Mouse (Mus musculus) midbrain, postnatal 0 days (tissue): Measurements from ENCODE around the gene Adgrl3. TPM values are rescaled to one million over a fixed set of nuclear protein-coding genes. Genes with fewer than 3 reads are reported as not detected.
A peak's percentile ranks its signal among the peaks of the same experiment; 100 is the strongest.

ENCODE experiments used
- ATAC-seq: fragments of 200-750 bp; cut with Nextera tagmentation; 2 replicates; pipeline ENCODE4 v1.8.0; 2017; ENCODE audit warnings: moderate number of reproducible peaks, mild to moderate bottlenecking, moderate TSS enrichment, moderate library complexity; ENCODE audit not compliant: low FRiP score
- DNase-seq: peaks from one replicate; pipeline ENCODE4 v3.0.0-alpha.2; 2015; ENCODE audit warnings: low spot score
- H3K27ac ChIP-seq: fragments of 300-500 bp; sonication (generic); 2 replicates; pipeline ENCODE4 v1.5.1; 2014; ENCODE audit warnings: low read depth, mild to moderate bottlenecking, low read length, mixed read lengths
- H3K27me3 ChIP-seq: fragments of 300-500 bp; sonication (generic); 2 replicates; pipeline ENCODE4 v1.6.1; 2014; ENCODE audit warnings: low read length, control low read depth, mixed read lengths; ENCODE audit not compliant: insufficient read depth
- H3K36me3 ChIP-seq: fragments of 300-500 bp; sonication (generic); 2 replicates; pipeline ENCODE4 v1.6.1; 2014; ENCODE audit warnings: low read length, control low read depth, mixed read lengths; ENCODE audit not compliant: insufficient read depth
- H3K4me1 ChIP-seq: fragments of 300-500 bp; sonication (generic); 2 replicates; pipeline ENCODE4 v1.6.1; 2014; ENCODE audit warnings: mild to moderate bottlenecking, control low read depth, antibody characterized with exemption, low read length, mixed read lengths; ENCODE audit not compliant: insufficient read depth
- H3K4me2 ChIP-seq: fragments of 300-500 bp; sonication (generic); 2 replicates; pipeline ENCODE4 v1.6.1; 2014; ENCODE audit warnings: low read depth, mild to moderate bottlenecking, low read length, mixed read lengths; ENCODE audit not compliant: poor library complexity, severe bottlenecking
- H3K4me3 ChIP-seq: fragments of 300-500 bp; sonication (generic); 2 replicates; pipeline ENCODE4 v1.5.1; 2014; ENCODE audit warnings: low read depth, mild to moderate bottlenecking, low read length, moderate library complexity
- H3K9ac ChIP-seq: fragments of 300-500 bp; sonication (generic); replicated peaks from 2 replicates; pipeline ENCODE4 v1.6.1; 2014; ENCODE audit warnings: mild to moderate bottlenecking, low read length, moderate library complexity, mixed read lengths; ENCODE audit not compliant: poor library complexity, severe bottlenecking
- H3K9me3 ChIP-seq: fragments of 300-500 bp; sonication (generic); 2 replicates; pipeline ENCODE4 v1.6.1; 2016; ENCODE audit warnings: low read length, control low read depth
- CTCF ChIP-seq: IDR thresholded peaks from 2 replicates; pipeline ENCODE4 v1.5.1; 2016; ENCODE audit warnings: antibody characterized with exemption, mild to moderate bottlenecking
- WGBS: fragments of 180-500 bp; shearing (Covaris S2); extraction: QIAGEN DNeasy Blood & Tissue Kit; methylation state at CpG from one replicate; pipeline ENCODE4 v1.1.7; 2014; 5-methylcytosine and 5-hydroxymethylcytosine counted together
- polyA plus RNA-seq: library from polyadenylated mRNA; unstranded; fragments of >200 nt; fragmentation: Nextera tagmentation; extraction: Ambion mirVana; gene quantifications from 2 replicates; pipeline ENCODE4 v1.2.1, GENCODE M21; 2015
- total RNA-seq: library from RNA; depleted of rRNA; stranded (reverse); fragments of >200 nt; gene quantifications from 2 replicates; pipeline ENCODE4 v1.2.3, GENCODE M21; 2014

Adgrl3 gene
- total and polyA plus RNA-seq, 2 experiments from 2014 or later, result 57.2 to 338 TPM

- DNase-seq, result no peak
- no peak for TF ChIP-seq CTCF
- no peak overlapping the region for H3K27ac ChIP-seq
- H3K9ac ChIP-seq, result no peak overlapping the region
- no peak for ATAC-seq
- no peaks in the 10 kb centered on the region for H3K27me3 ChIP-seq
- no peaks in the 10 kb centered on the region for H3K36me3 ChIP-seq
- H3K4me3 ChIP-seq, result no peak overlapping the region
- H3K4me2 ChIP-seq, result no peak overlapping the region
- no peaks in the 10 kb centered on the region for H3K4me1 ChIP-seq
- 58% methylated on average over 4 of the region's 4 CpGs for WGBS
- no peaks in the 10 kb centered on the region for H3K9me3 ChIP-seq
These were observed 104.5 kb downstream of the Adgrl3 start for GRCm38 (mm10) chr5:81124483-81124882.

DNA sequence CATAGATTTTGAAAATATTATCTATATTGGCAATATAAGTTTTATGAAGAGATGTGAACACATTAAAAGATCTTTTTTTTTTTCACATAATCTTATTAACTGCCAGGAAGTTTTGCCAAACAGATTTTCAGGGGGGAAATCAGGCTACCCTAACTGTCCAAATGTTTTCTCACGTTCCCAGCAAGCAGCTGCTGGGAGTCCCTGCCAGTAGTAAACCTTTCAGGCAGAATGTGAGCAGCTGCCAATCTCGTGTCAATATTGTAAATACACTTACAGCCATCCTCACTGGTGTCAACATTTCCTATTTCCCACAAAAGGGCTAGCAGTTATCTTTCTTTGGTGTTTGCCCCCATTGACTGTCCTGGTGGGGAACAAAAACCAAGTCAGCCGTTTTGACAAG, 107.7 kb downstream of the Adgrl3 start:
- Histone ChIP-seq H3K36me3 (no peaks in the 10 kb centered on the region), H3K9ac (no peak overlapping the region), H3K4me1 (no peaks in the 10 kb centered on the region), H3K27ac (no peak overlapping the region), H3K27me3 (no peaks in the 10 kb centered on the region), H3K4me3 (no peak overlapping the region), H3K9me3 (no peaks in the 10 kb centered on the region), H3K4me2 (no peak overlapping the region)
- no peak for TF ChIP-seq CTCF
- 41% methylated on average over 3 of the region's 3 CpGs for WGBS
- no peak for DNase-seq
- no peak for ATAC-seq

DNA sequence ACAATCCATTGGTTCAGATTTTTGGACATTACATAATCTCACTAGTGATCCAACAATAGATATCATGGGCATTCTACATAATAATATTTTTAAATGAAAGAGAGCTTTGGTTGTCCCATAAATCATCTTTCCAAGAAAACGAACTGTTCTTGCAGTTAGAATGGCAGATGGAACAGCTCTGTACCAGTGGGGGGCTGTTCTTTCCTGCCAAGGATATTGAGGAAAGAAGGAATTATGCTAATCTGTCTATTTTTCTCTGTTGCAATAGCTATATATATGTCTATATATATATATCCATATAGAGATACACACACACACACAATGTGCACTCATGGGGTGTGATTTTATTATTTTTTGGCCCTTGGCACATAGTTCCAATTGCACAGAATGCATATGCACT, 116.5 kb downstream of the Adgrl3 start:
- no peak overlapping the region for H3K4me2 ChIP-seq
- ATAC-seq, result no peak
- no peak overlapping the region for H3K4me3 ChIP-seq
- TF ChIP-seq CTCF, result no peak
- H3K36me3 ChIP-seq, result no peaks in the 10 kb centered on the region
- no peaks in the 10 kb centered on the region for H3K4me1 ChIP-seq
- H3K9me3 ChIP-seq, result no peaks in the 10 kb centered on the region
- no peaks in the 10 kb centered on the region for H3K27me3 ChIP-seq
- H3K9ac ChIP-seq, result no peak overlapping the region
- DNase-seq, result peak; percentile 34
- 60% methylated on average over 1 of the region's 1 CpGs for WGBS
- no peak overlapping the region for H3K27ac ChIP-seq

DNA sequence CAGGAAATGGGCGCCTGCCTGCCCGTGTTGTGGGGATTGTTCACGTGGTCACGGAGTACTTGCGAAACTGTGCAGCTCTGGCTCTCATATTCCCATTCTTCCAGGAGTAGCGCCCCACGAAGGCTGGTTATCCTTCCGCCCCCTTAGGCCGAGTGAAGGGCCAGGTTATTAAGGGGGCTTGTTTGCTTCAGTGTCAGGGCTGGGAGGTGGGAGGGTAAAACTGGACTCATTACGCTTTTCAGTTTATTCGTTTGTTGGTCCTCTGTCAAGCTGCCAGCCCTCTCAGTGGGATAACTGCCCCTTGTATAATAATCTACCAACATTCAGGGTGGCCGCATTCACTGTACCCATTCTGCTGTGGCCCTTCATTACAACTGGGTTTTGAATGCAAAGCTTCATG, 135.9 kb downstream of the Adgrl3 start:
- Histone ChIP-seq H3K27me3 (no peaks in the 10 kb centered on the region), H3K9ac (no peak overlapping the region), H3K27ac (no peak overlapping the region), H3K36me3 (no peaks in the 10 kb centered on the region), H3K4me1 (no peaks in the 10 kb centered on the region), H3K4me2 (peak overlapping the region; percentile 33; the same call in 1 of the 2 replicates), H3K9me3 (no peaks in the 10 kb centered on the region), H3K4me3 (no peak overlapping the region)
- no peak for TF ChIP-seq CTCF
- 43% methylated on average over 12 of the region's 12 CpGs for WGBS
- DNase-seq, result peak; percentile 59
- no peak for ATAC-seq

GRCm38 (mm10) chr5:81156281-81156680, 136.3 kb downstream of the Adgrl3 start:
- Histone ChIP-seq H3K4me3 (no peak overlapping the region), H3K27ac (no peak overlapping the region), H3K9me3 (no peaks in the 10 kb centered on the region), H3K36me3 (no peaks in the 10 kb centered on the region), H3K4me2 (no peak overlapping the region), H3K27me3 (no peaks in the 10 kb centered on the region), H3K4me1 (no peaks in the 10 kb centered on the region), H3K9ac (no peak overlapping the region)
- no peak for TF ChIP-seq CTCF
- 12% methylated on average over 2 of the region's 2 CpGs for WGBS
- DNase-seq (peak; percentile 15), ATAC-seq (no peak)

DNA sequence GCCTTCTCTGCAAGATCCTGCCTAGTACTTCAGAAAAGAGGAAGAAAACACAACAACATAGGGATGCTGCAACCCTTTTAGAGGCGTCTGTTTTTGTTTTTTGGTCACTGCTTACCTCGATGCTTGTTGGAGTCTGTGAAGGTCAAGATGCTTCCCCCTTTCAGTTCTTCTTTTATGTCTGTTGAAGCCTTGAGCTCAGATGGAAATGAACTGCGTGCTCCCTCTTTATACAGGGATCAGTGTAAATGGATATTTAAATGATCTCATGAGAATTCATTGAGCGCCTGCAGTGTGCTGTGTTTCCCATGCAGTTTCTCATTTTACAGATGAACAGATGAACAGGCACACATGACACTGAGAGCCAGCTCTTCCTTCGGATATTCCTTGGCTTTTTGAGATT, 136.9 kb downstream of the Adgrl3 start:
- TF ChIP-seq CTCF, result no peak
- no peaks in the 10 kb centered on the region for H3K9me3 ChIP-seq
- ATAC-seq (no peak), DNase-seq (no peak)
- WGBS, result 20% methylated on average over 5 of the region's 5 CpGs
- no peak overlapping the region for H3K27ac ChIP-seq
- H3K4me1 ChIP-seq, result no peaks in the 10 kb centered on the region
- no peaks in the 10 kb centered on the region for H3K27me3 ChIP-seq
- H3K36me3 ChIP-seq, result no peaks in the 10 kb centered on the region
- no peak overlapping the region for H3K9ac ChIP-seq
- H3K4me2 ChIP-seq, result no peak overlapping the region
- no peak overlapping the region for H3K4me3 ChIP-seq
